Mouse (Mus musculus): ENCODE measurements at regions not wholly inside any gene's neighbourhood (a gene's known extent, or its start where the extent isn't known, plus 50 kb on each side); places are given as distances from the start of the nearest gene placed in this dataset.
"Not testable (repeated sequence)": the region's sequence is repeated elsewhere in the genome, so short reads cannot be mapped to it uniquely, and the experiment has no call there.

DNA sequence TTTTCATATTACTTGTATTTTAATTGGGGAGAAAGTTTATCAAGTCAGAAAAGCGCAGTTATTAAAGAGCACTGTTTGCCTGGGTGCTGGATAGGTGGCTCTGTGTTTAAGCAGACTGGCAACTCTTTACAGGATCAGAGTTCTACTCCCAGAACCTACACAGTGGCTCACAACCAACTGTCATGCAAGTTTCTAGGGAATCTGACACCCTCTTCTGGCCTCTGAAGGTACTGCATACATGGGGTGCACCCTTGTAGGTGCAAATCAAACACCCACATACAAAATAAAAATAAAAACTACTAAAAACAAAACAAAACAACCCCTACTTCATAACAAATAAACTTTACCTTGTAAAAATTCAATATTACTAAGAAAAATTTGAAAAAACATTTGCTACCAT, 93.0 kb upstream of the Palmd start:
- H3K4me2 ChIP-seq, result no peak overlapping the region
- H3K27ac ChIP-seq (replicated peaks), result no peak overlapping the region
- 76% methylated on average over 1 of the region's 1 CpGs for WGBS
- no peaks in the 10 kb centered on the region for H3K27me3 ChIP-seq (replicated peaks)
- no peak for ATAC-seq (ENCODE audit: extremely low read depth, insufficient number of reproducible peaks, low FRiP score, low TSS enrichment)
- no peaks in the 10 kb centered on the region for H3K9me3 ChIP-seq
- H3K4me3 ChIP-seq, result no peak overlapping the region
- no peaks in the 10 kb centered on the region for H3K36me3 ChIP-seq
- peaks cover 10% of the 10 kb centered on the region for H3K4me1 ChIP-seq
- H3K9ac ChIP-seq, result no peak overlapping the region

DNA sequence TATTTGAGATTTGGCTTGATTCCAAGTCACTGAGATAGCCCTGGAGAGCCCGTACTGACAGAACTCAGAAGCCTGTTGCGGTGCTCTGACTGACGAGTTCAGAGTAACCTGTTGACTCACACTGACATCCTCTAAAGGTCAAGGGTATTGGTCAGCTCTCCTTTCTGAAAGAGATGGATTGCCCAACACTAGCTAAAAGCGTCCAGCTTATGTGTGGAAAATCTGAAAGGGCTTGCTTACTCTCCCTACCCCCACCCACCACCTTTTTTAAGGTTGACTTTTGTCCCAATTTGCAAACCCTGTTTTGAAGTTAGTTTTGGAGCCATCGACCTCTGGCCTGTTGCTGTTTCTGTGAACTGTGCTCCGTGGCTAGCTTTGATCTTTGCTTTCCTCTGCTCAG, 92.4 kb upstream of the Palmd start:
- Histone ChIP-seq H3K9me3 (no peaks in the 10 kb centered on the region), H3K27ac (replicated peaks) (no peak overlapping the region), H3K4me2 (no peak overlapping the region), H3K4me1 (peaks cover 10% of the 10 kb centered on the region), H3K36me3 (no peaks in the 10 kb centered on the region), H3K27me3 (replicated peaks) (no peaks in the 10 kb centered on the region), H3K9ac (no peak overlapping the region), H3K4me3 (no peak overlapping the region)
- ATAC-seq (ENCODE audit: extremely low read depth, insufficient number of reproducible peaks, low FRiP score, low TSS enrichment), result no peak
- 43% methylated on average over 6 of the region's 6 CpGs for WGBS

DNA sequence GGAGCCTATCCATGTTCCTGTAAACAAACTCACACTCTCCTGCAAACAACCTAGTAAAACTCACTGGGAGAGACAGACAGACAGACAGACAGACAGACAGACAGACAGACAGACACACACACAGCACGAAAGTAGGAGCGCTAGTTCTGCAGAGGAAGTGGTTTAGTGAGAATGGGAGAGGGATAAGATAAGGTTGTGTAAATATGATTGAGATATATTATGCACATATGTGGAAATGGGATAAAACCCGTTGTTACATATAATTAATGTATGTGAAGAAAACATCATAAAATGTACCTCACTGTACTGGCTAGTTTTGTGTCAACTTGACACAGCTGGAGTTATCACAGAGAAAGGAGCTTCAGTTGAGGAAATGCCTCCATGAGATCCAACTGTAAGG, 85.9 kb upstream of the Palmd start:
- not testable (repeated sequence) for H3K4me3 ChIP-seq; H3K4me2 ChIP-seq; ATAC-seq (ENCODE audit: extremely low read depth, insufficient number of reproducible peaks, low FRiP score, low TSS enrichment); H3K4me1 ChIP-seq; H3K9me3 ChIP-seq; H3K27me3 ChIP-seq (replicated peaks); H3K9ac ChIP-seq; H3K27ac ChIP-seq (replicated peaks); H3K36me3 ChIP-seq
- 68% methylated on average over 3 of the region's 3 CpGs for WGBS

DNA sequence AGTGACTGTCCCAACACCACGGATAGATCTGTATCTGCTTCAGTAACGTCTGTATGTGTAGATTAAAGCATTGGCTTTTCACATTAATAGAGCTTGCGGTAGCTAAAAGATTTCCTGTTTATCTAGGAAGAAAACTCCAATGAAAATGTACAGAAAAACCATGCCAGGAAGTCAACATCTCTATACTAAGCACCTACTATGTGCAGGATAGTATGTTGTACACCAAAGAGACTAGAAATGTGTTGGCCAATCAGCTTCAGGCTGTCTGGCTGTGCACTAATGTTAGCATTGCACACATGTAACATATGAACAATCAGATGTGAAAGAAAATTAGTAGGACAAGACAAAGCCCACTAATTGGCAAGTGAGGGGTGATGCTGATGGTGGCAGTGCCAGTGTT, 82.6 kb upstream of the Palmd start:
- H3K4me2 ChIP-seq, result no peak overlapping the region
- H3K27ac ChIP-seq (replicated peaks), result no peak overlapping the region
- no peaks in the 10 kb centered on the region for H3K4me1 ChIP-seq
- no peaks in the 10 kb centered on the region for H3K27me3 ChIP-seq (replicated peaks)
- WGBS, result 76% methylated on average over 3 of the region's 3 CpGs
- H3K4me3 ChIP-seq, result no peak overlapping the region
- H3K9me3 ChIP-seq, result no peaks in the 10 kb centered on the region
- no peak for ATAC-seq (ENCODE audit: extremely low read depth, insufficient number of reproducible peaks, low FRiP score, low TSS enrichment)
- no peak overlapping the region for H3K9ac ChIP-seq
- no peaks in the 10 kb centered on the region for H3K36me3 ChIP-seq

DNA sequence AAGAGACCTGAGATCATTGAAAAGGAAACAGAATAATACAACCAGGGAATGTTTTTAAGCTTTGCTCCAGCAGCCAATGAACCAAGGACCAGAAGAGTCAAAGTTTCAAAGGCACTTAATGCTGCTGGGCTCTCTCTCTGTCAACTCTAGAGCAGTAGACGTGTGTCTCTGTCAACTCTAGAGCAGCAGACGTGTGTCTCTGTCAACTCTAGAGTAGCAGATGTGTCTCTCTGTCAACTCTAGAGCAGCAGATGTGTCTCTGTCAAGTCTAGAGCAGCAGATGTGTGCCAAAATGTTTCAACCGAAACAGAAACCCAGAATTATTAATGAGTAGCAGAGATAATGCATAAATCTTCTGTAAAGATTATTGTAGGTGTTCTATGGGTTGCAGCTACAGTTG, 82.1 kb upstream of the Palmd start:
- no peaks in the 10 kb centered on the region for H3K9me3 ChIP-seq
- WGBS, result 53% methylated on average over 3 of the region's 3 CpGs
- H3K36me3 ChIP-seq, result no peaks in the 10 kb centered on the region
- no peak for ATAC-seq (ENCODE audit: extremely low read depth, insufficient number of reproducible peaks, low FRiP score, low TSS enrichment)
- no peak overlapping the region for H3K4me3 ChIP-seq
- no peak overlapping the region for H3K27ac ChIP-seq (replicated peaks)
- H3K27me3 ChIP-seq (replicated peaks), result no peaks in the 10 kb centered on the region
- H3K9ac ChIP-seq, result no peak overlapping the region
- H3K4me1 ChIP-seq, result no peaks in the 10 kb centered on the region
- H3K4me2 ChIP-seq, result no peak overlapping the region

DNA sequence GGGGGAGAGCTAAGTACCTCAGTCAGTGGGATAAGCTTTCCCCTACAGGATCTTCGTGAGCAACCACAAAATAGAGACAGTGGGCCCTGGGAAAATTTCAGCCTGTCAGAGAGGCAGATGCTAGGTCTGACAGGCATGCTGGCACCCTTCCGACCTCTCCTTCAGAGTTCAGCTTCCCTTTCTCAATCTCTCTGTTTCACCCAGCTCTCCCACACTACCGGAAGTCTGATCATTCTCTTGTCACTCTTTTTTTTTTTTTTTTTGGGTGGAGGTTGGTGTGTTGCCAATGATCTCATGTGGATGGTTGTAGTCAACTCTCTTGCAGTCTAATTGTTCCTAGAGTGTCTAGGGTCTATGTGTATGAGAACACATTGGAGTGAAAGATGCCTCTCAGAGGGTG, 80.6 kb upstream of the Palmd start:
- no peak overlapping the region for H3K4me2 ChIP-seq
- no peak overlapping the region for H3K4me3 ChIP-seq
- H3K9me3 ChIP-seq, result no peaks in the 10 kb centered on the region
- no peaks in the 10 kb centered on the region for H3K27me3 ChIP-seq (replicated peaks)
- no peak overlapping the region for H3K27ac ChIP-seq (replicated peaks)
- peaks cover 8% of the 10 kb centered on the region for H3K4me1 ChIP-seq
- ATAC-seq (ENCODE audit: extremely low read depth, insufficient number of reproducible peaks, low FRiP score, low TSS enrichment), result no peak
- 43% methylated on average over 3 of the region's 3 CpGs for whole genome bisulfite sequencing
- H3K9ac ChIP-seq, result no peak overlapping the region
- no peaks in the 10 kb centered on the region for H3K36me3 ChIP-seq

DNA sequence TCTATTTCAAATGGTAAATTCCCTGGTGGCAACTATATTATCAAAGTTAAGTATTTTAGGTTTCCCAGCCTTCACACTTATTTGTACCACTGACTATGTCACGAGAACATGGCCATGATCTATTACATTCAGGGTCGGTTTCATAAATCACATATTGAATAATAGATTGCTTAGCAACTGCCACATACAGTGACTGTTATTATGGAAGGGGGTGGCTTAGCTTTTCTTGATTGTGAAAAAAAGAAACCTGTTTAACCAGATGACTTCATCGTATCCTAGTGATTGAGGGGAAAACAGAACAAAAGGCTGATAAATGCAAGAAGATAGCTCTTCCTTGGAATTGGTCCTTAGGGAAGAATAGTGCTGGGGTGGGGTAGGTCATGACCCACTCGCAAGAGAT, 76.0 kb upstream of the Palmd start:
- Histone ChIP-seq H3K27ac (replicated peaks) (peak overlapping the region; percentile 69), H3K4me1 (peaks cover 14% of the 10 kb centered on the region), H3K4me2 (no peak overlapping the region), H3K4me3 (no peak overlapping the region), H3K36me3 (no peaks in the 10 kb centered on the region), H3K9ac (no peak overlapping the region), H3K27me3 (replicated peaks) (no peaks in the 10 kb centered on the region), H3K9me3 (no peaks in the 10 kb centered on the region)
- ATAC-seq (ENCODE audit: extremely low read depth, insufficient number of reproducible peaks, low FRiP score, low TSS enrichment), result no peak
- WGBS, result 66% methylated on average over 4 of the region's 4 CpGs

DNA sequence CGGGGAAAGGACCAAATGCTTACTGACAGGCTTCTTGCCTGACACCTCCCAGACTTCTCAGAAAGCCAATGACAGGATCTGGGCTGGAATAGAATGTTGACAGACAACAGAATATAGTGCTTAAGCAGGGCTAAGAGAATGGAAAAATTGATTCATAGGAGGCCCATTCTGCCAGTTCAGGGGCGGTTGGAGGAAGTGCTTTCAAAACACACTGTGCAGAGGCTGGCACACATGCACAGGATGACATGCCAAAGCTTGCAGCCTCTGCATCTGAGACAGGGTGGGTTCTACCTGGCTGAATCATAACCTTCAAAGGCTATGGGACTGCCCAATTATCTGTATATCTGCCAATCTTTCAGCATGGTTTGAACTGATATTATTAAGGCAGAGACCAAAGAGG, 75.5 kb upstream of the Palmd start:
- no peak overlapping the region for H3K4me2 ChIP-seq
- 20% methylated on average over 2 of the region's 2 CpGs for WGBS
- H3K4me1 ChIP-seq, result peaks cover 14% of the 10 kb centered on the region
- H3K36me3 ChIP-seq, result no peaks in the 10 kb centered on the region
- H3K27me3 ChIP-seq (replicated peaks), result no peaks in the 10 kb centered on the region
- peak overlapping the region; percentile 69 for H3K27ac ChIP-seq (replicated peaks)
- peak; percentile 37; the same call in 1 of the 2 replicates for ATAC-seq (ENCODE audit: extremely low read depth, insufficient number of reproducible peaks, low FRiP score, low TSS enrichment)
- H3K9me3 ChIP-seq, result no peaks in the 10 kb centered on the region
- no peak overlapping the region for H3K9ac ChIP-seq
- H3K4me3 ChIP-seq, result no peak overlapping the region

DNA sequence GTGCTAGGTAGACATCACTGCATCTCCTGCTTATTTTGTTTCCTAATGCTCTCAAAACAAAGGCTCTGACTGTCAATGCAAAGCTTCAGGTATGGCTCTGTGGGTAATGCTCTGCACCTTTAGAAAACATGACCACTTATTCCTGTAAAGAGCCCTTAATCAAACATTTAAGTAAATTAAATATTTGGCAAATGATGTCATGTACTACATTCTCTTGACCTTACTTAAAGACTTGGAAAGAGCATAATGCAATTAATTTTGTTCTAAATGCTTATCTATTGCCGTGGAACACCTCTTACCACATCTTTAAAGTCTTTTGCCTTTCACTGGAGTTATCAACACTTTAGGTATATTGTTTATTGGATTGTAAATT, 70.1 kb upstream of the Palmd start:
- Histone ChIP-seq H3K9me3 (no peaks in the 10 kb centered on the region), H3K27me3 (replicated peaks) (no peaks in the 10 kb centered on the region), H3K4me1 (peaks cover 5% of the 10 kb centered on the region), H3K4me3 (no peak overlapping the region), H3K4me2 (no peak overlapping the region), H3K36me3 (no peaks in the 10 kb centered on the region), H3K9ac (no peak overlapping the region), H3K27ac (replicated peaks) (peak overlapping the region; percentile 38; the same call in 1 of the 2 replicates)
- no peak for ATAC-seq (ENCODE audit: extremely low read depth, insufficient number of reproducible peaks, low FRiP score, low TSS enrichment)
- 59% methylated on average over 1 of the region's 1 CpGs for WGBS

DNA sequence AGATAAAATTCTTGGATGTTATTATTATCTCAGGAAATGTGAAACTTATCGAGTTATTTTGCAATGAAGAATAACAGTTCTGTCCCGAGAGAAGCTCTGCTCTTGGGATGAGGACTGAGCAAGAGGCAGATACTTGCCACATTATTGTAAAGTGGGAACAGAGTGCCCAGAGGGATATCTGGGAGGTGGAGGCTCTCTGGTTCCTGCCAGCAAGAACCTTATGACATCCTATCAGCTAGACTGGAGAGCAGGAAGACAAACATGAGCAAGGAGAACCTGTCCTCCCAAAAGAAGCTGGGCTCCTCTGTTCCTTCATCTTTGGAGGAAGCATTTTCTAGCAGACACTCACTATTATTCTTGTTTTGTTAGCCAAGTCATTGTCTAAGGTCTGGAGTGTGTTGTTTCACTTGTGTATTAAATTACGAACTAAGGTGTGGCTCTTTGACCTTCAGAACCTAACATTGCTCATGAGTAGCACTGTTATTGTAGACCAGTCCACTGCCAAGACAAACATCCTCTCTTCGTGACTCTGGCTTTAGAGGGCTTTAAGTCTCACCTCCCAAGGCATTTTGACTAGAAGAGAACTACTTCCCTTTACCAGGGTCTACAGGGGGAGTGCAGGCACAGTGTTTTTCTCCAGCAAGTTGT, 69.6 kb upstream of the Palmd start:
- no peak for ATAC-seq (ENCODE audit: extremely low read depth, insufficient number of reproducible peaks, low FRiP score, low TSS enrichment)
- peaks cover 4% of the 10 kb centered on the region; the same call in 1 of the 2 replicates for H3K4me1 ChIP-seq
- no peaks in the 10 kb centered on the region for H3K36me3 ChIP-seq
- no peaks in the 10 kb centered on the region for H3K27me3 ChIP-seq (replicated peaks)
- no peak overlapping the region for H3K4me2 ChIP-seq
- no peak overlapping the region for H3K9ac ChIP-seq
- 56% methylated on average over 4 of the region's 4 CpGs for WGBS
- H3K27ac ChIP-seq (replicated peaks), result peak overlapping the region; percentile 38
- H3K9me3 ChIP-seq, result no peaks in the 10 kb centered on the region
- H3K4me3 ChIP-seq, result no peak overlapping the region

Measured in heart, embryonic 13.5 days (tissue).